ENCODE assay signal across 10 mouse cellular contexts in genomic region chr4:125491505-125492121, GRCm38 (mm10). TPM values are rescaled to one million over a fixed set of nuclear protein-coding genes. Genes with fewer than 3 reads are reported as not detected.
A peak's percentile ranks its signal among the peaks of the same experiment; 100 is the strongest.
DNase-seq lines count a peak whose midpoint lies in the region; ATAC-seq and TF ChIP-seq lines count a peak whose summit lies in the region.
"Had no signal": no experiment of that assay in that cellular context is flagged by ENCODE, and none has a peak within 500 bp of the region (broad histone marks: within the 10 kb centered on the region; RNA-seq: fewer than 3 reads in every experiment).

No protein-coding gene starts in this region.

- peak overlapping the region; percentile 46 for H3K4me2 ChIP-seq in heart, postnatal 0 days (ENCODE audit: low read depth, low read length)
- peak overlapping the region; percentile 59 for H3K4me2 ChIP-seq in forebrain, embryonic 16.5 days (ENCODE audit: low read length)
- H3K4me2 ChIP-seq in midbrain, embryonic 14.5 days (ENCODE audit: low read length) = peak overlapping the region; percentile 79

- H3K27ac ChIP-seq in heart, postnatal 0 days (ENCODE audit: low read depth) = no peak overlapping the region
- peak overlapping the region; percentile 91 for H3K27ac ChIP-seq in forebrain, embryonic 16.5 days (ENCODE audit: low read length)
- peak overlapping the region; percentile 86 for H3K27ac ChIP-seq in midbrain, embryonic 14.5 days (replicated peaks; ENCODE audit: low read depth, low read length)

- 0 out of 2 replicates have a peak, but pooled peaks cover 5% of the 10 kb centered on the region for H3K4me1 ChIP-seq in heart, postnatal 0 days (ENCODE audit: control insufficient read depth, insufficient read depth)
- peaks cover 72% of the 10 kb centered on the region for H3K4me1 ChIP-seq in forebrain, embryonic 16.5 days (replicated peaks; ENCODE audit: control insufficient read depth, insufficient read depth, low read length)
- H3K4me1 ChIP-seq in midbrain, embryonic 14.5 days (ENCODE audit: control insufficient read depth, insufficient read depth, low read length) = peaks cover 60% of the 10 kb centered on the region

- no peak for TF ChIP-seq EP300 in heart, postnatal 0 days (IDR thresholded peaks at IDR 0.05; ENCODE audit: low read depth)

- peaks cover 93% of the 10 kb centered on the region for H3K27me3 ChIP-seq in heart, postnatal 0 days (ENCODE audit: control insufficient read depth, insufficient read depth, low read length)
- peaks cover 54% of the 10 kb centered on the region for H3K27me3 ChIP-seq in forebrain, embryonic 16.5 days (replicated peaks; ENCODE audit: control insufficient read depth, insufficient read depth, low read length)
- H3K27me3 ChIP-seq in midbrain, embryonic 14.5 days (ENCODE audit: control insufficient read depth, insufficient read depth, low read length) = peaks cover 69% of the 10 kb centered on the region

- H3K9me3 ChIP-seq in heart, postnatal 0 days (replicated peaks; ENCODE audit: control insufficient read depth, low read length) = no peaks in the 10 kb centered on the region
- no peaks in the 10 kb centered on the region for H3K9me3 ChIP-seq in forebrain, embryonic 16.5 days (ENCODE audit: control insufficient read depth, low read length)
- H3K9me3 ChIP-seq in midbrain, embryonic 14.5 days (ENCODE audit: control insufficient read depth, low read length) = no peaks in the 10 kb centered on the region

- WGBS in heart, postnatal 0 days = 1% methylated on average over 42 of the region's 42 CpGs
- WGBS in forebrain, embryonic 16.5 days = under 1% methylated on average over 42 of the region's 42 CpGs
- WGBS in midbrain, embryonic 14.5 days = under 1% methylated on average over 42 of the region's 42 CpGs

- no peak overlapping the region for H3K9ac ChIP-seq in heart, postnatal 0 days (replicated peaks; ENCODE audit: low read depth, low read length)
- peak overlapping the region; percentile 73 for H3K9ac ChIP-seq in forebrain, embryonic 16.5 days (replicated peaks; ENCODE audit: low read depth, low read length)
- peak overlapping the region; percentile 73 for H3K9ac ChIP-seq in midbrain, embryonic 14.5 days (replicated peaks; ENCODE audit: low read length)

- H3K36me3 ChIP-seq in heart, postnatal 0 days (replicated peaks; ENCODE audit: control insufficient read depth, insufficient read depth, low read length) = no peaks in the 10 kb centered on the region
- H3K36me3 ChIP-seq in forebrain, embryonic 16.5 days (ENCODE audit: control insufficient read depth, insufficient read depth) = no peaks in the 10 kb centered on the region
- no peaks in the 10 kb centered on the region for H3K36me3 ChIP-seq in midbrain, embryonic 14.5 days (ENCODE audit: control insufficient read depth, insufficient read depth, low read length)

- ATAC-seq in heart, postnatal 0 days (ENCODE audit: insufficient read depth, low read depth) = no peak
- ATAC-seq in forebrain, embryonic 16.5 days = no peak
- ATAC-seq in midbrain, embryonic 14.5 days (ENCODE audit: low FRiP score, low TSS enrichment) = no peak
- no peak for ATAC-seq in megakaryocyte-erythroid progenitor cell, adult 5-6 weeks (replicated peaks; ENCODE audit: low FRiP score, low TSS enrichment, poor library complexity, severe bottlenecking)

- no peak for TF ChIP-seq CTCF in heart, postnatal 0 days (IDR thresholded peaks at IDR 0.05; ENCODE audit: low read depth)

- H3K4me3 ChIP-seq in heart, postnatal 0 days (ENCODE audit: low read depth, low read length) = peak overlapping the region; percentile 9; the same call in 1 of the 2 replicates
- peak overlapping the region; percentile 59 for H3K4me3 ChIP-seq in forebrain, embryonic 16.5 days (replicated peaks; ENCODE audit: low read length)
- H3K4me3 ChIP-seq in midbrain, embryonic 14.5 days (replicated peaks; ENCODE audit: low read depth, low read length) = peak overlapping the region; percentile 50
- H3K4me3 ChIP-seq: myocyte had no signal

- no peak for DNase-seq in heart, postnatal 0 days (ENCODE audit: low spot score)
- DNase-seq in heart, adult 9 months (ENCODE audit: low spot score in 2 of 2) = no peak
- peak; percentile 49 for DNase-seq in embryo, embryonic 10 days (ENCODE audit: low spot score)
- peak; percentile 67 for DNase-seq in midbrain, embryonic 14.5 days
- DNase-seq in yolk sac, embryonic 10.5 days (ENCODE audit: low spot score) = no peak
- DNase-seq in lung, postnatal 14 days = no peak

RNA-seq across cellular contexts. Expression of gene Grik3, which starts 1.1 kb away (rescaled TPM):
- 0.11 and 0.46 TPM in 2 replicates for total RNA-seq in heart, postnatal 0 days (2014; rRNA removed; ENCODE audit: low replicate concordance)
- 0.05 and 0.07 TPM in 2 replicates for polyA plus RNA-seq in heart, postnatal 0 days (2015; fragmentation: Nextera tagmentation; extraction: Ambion mirVana)
- 7.5 and 8.0 TPM in 2 replicates for polyA plus RNA-seq in forebrain, embryonic 16.5 days (2015; fragmentation: Nextera tagmentation; extraction: Ambion mirVana)
- polyA plus RNA-seq in midbrain, embryonic 14.5 days (2014; fragmentation: Nextera tagmentation; extraction: Ambion mirVana) = 4.5 and 4.9 TPM in 2 replicates
- not detected in 2 replicates for total RNA-seq in megakaryocyte-erythroid progenitor cell, adult 5-6 weeks (2014; fragmentation: Nextera tagmentation)
- not detected in 2 replicates for total RNA-seq in megakaryocyte-erythroid progenitor cell, adult 5-6 weeks (2017)
- total RNA-seq: common myeloid progenitor, adult 5-6 weeks had no signal
- polyA plus RNA-seq: myocyte had no signal

Comparison
In these comparisons a context has a peak if more than half of its experiments do, and no peak if none do; other contexts are left out.
1. DNase-seq: peak in embryo, embryonic 10 days (single experiment) and midbrain, embryonic 14.5 days (single experiment); none in heart, postnatal 0 days (single experiment), heart, adult 9 months (0 of 2), yolk sac, embryonic 10.5 days (single experiment) and lung, postnatal 14 days (single experiment).
2. H3K4me3 ChIP-seq: peak in every context shown above with its lines; median percentile 59 in forebrain, embryonic 16.5 days; 50 in midbrain, embryonic 14.5 days; 9 in heart, postnatal 0 days.
3. Peak in every context shown above with its lines, with median percentiles within 50 percentile points of each other: H3K4me2 ChIP-seq.